Mouse (Mus musculus): ENCODE measurements around the gene Eef1akmt2. TPM values are rescaled to one million over a fixed set of nuclear protein-coding genes. Genes with fewer than 3 reads are reported as not detected.
A peak's percentile ranks its signal among the peaks of the same experiment; 100 is the strongest.

The Eef1akmt2 gene
- polyA plus RNA-seq, 1 experiment from 2014 or later = 39.0 TPM

- DNase-seq (ENCODE audit: low spot score) (no peak), ATAC-seq (ENCODE audit: low FRiP score, low TSS enrichment) (0 out of 2 replicates have a peak, but pooled peaks have one; percentile 12)
- Histone ChIP-seq H3K27ac (replicated peaks) (0 out of 2 replicates have a peak overlapping the region, but pooled peaks have one; percentile 30), H3K4me2 (replicated peaks; ENCODE audit: low read depth) (no peak overlapping the region), H3K4me1 (replicated peaks; ENCODE audit: control insufficient read depth, insufficient read depth) (no peaks in the 10 kb centered on the region), H3K9me3 (ENCODE audit: control insufficient read depth, low read length) (no peaks in the 10 kb centered on the region), H3K36me3 (ENCODE audit: control insufficient read depth, insufficient read depth, low read length) (no peaks in the 10 kb centered on the region), H3K4me3 (ENCODE audit: low read depth, low read length) (no peak overlapping the region), H3K9ac (ENCODE audit: low read length) (no peak overlapping the region), H3K27me3 (ENCODE audit: control insufficient read depth, insufficient read depth, low read length) (no peaks in the 10 kb centered on the region)
- WGBS = 60% methylated on average over 7 of the region's 7 CpGs
- TF ChIP-seq CTCF (IDR thresholded peaks at IDR 0.05; ENCODE audit: low read depth) (no peak), EP300 (optimal IDR thresholded peaks at IDR 0.05) (no peak)
Observed at GRCm38 (mm10) chr7:132894841-132895555, 42.5 kb upstream of the Eef1akmt2 start.

- WGBS = 87% methylated on average over 1 of the region's 1 CpGs
- H3K9ac ChIP-seq (ENCODE audit: low read length) = no peak overlapping the region
- H3K36me3 ChIP-seq (ENCODE audit: control insufficient read depth, insufficient read depth, low read length) = no peaks in the 10 kb centered on the region
- no peak overlapping the region for H3K27ac ChIP-seq (replicated peaks)
- TF ChIP-seq CTCF (IDR thresholded peaks at IDR 0.05; ENCODE audit: low read depth) (no peak), EP300 (optimal IDR thresholded peaks at IDR 0.05) (no peak)
- H3K4me1 ChIP-seq (replicated peaks; ENCODE audit: control insufficient read depth, insufficient read depth) = no peaks in the 10 kb centered on the region
- no peaks in the 10 kb centered on the region for H3K27me3 ChIP-seq (ENCODE audit: control insufficient read depth, insufficient read depth, low read length)
- no peak overlapping the region for H3K4me2 ChIP-seq (replicated peaks; ENCODE audit: low read depth)
- H3K4me3 ChIP-seq (ENCODE audit: low read depth, low read length) = no peak overlapping the region
- ATAC-seq (ENCODE audit: low FRiP score, low TSS enrichment) (no peak), DNase-seq (ENCODE audit: low spot score) (no peak)
- H3K9me3 ChIP-seq (ENCODE audit: control insufficient read depth, low read length) = no peaks in the 10 kb centered on the region
Observed at GRCm38 (mm10) chr7:132893336-132893735, 40.9 kb upstream of the Eef1akmt2 start.

GRCm38 (mm10) chr7:132892806-132893205 is 40.3 kb upstream of the Eef1akmt2 start:
- 64% methylated on average over 7 of the region's 7 CpGs for WGBS
- Histone ChIP-seq H3K27me3 (ENCODE audit: control insufficient read depth, insufficient read depth, low read length) (no peaks in the 10 kb centered on the region), H3K4me1 (replicated peaks; ENCODE audit: control insufficient read depth, insufficient read depth) (no peaks in the 10 kb centered on the region), H3K9ac (ENCODE audit: low read length) (no peak overlapping the region), H3K36me3 (ENCODE audit: control insufficient read depth, insufficient read depth, low read length) (no peaks in the 10 kb centered on the region), H3K9me3 (ENCODE audit: control insufficient read depth, low read length) (no peaks in the 10 kb centered on the region), H3K27ac (replicated peaks) (no peak overlapping the region), H3K4me3 (ENCODE audit: low read depth, low read length) (no peak overlapping the region), H3K4me2 (replicated peaks; ENCODE audit: low read depth) (no peak overlapping the region)
- DNase-seq (ENCODE audit: low spot score) (no peak), ATAC-seq (ENCODE audit: low FRiP score, low TSS enrichment) (no peak)
- TF ChIP-seq CTCF (IDR thresholded peaks at IDR 0.05; ENCODE audit: low read depth) (no peak), EP300 (optimal IDR thresholded peaks at IDR 0.05) (no peak)

- Histone ChIP-seq H3K27ac (replicated peaks) (no peak overlapping the region), H3K4me1 (replicated peaks; ENCODE audit: control insufficient read depth, insufficient read depth) (no peaks in the 10 kb centered on the region), H3K9ac (ENCODE audit: low read length) (no peak overlapping the region), H3K9me3 (ENCODE audit: control insufficient read depth, low read length) (no peaks in the 10 kb centered on the region), H3K4me2 (replicated peaks; ENCODE audit: low read depth) (no peak overlapping the region), H3K4me3 (ENCODE audit: low read depth, low read length) (no peak overlapping the region), H3K27me3 (ENCODE audit: control insufficient read depth, insufficient read depth, low read length) (no peaks in the 10 kb centered on the region), H3K36me3 (ENCODE audit: control insufficient read depth, insufficient read depth, low read length) (no peaks in the 10 kb centered on the region)
- ATAC-seq (ENCODE audit: low FRiP score, low TSS enrichment) (0 out of 2 replicates have a peak, but pooled peaks have one; percentile 28), DNase-seq (ENCODE audit: low spot score) (no peak)
- no peak for TF ChIP-seq CTCF (IDR thresholded peaks at IDR 0.05; ENCODE audit: low read depth)
- TF ChIP-seq EP300 (optimal IDR thresholded peaks at IDR 0.05) = no peak
- WGBS = 65% methylated on average over 4 of the region's 4 CpGs
Observed at GRCm38 (mm10) chr7:132892311-132892661, 39.8 kb upstream of the Eef1akmt2 start.

- Histone ChIP-seq H3K27ac (replicated peaks) (no peak overlapping the region), H3K4me1 (replicated peaks; ENCODE audit: control insufficient read depth, insufficient read depth) (no peaks in the 10 kb centered on the region), H3K4me3 (ENCODE audit: low read depth, low read length) (no peak overlapping the region), H3K36me3 (ENCODE audit: control insufficient read depth, insufficient read depth, low read length) (no peaks in the 10 kb centered on the region), H3K9me3 (ENCODE audit: control insufficient read depth, low read length) (no peaks in the 10 kb centered on the region), H3K27me3 (ENCODE audit: control insufficient read depth, insufficient read depth, low read length) (no peaks in the 10 kb centered on the region), H3K9ac (ENCODE audit: low read length) (no peak overlapping the region), H3K4me2 (replicated peaks; ENCODE audit: low read depth) (no peak overlapping the region)
- DNase-seq (ENCODE audit: low spot score) = no peak
- WGBS = 76% methylated on average over 5 of the region's 5 CpGs
- TF ChIP-seq EP300 (optimal IDR thresholded peaks at IDR 0.05) (no peak), CTCF (IDR thresholded peaks at IDR 0.05; ENCODE audit: low read depth) (no peak)
- no peak for ATAC-seq (ENCODE audit: low FRiP score, low TSS enrichment)
Observed at GRCm38 (mm10) chr7:132891561-132892310, 39.3 kb upstream of the Eef1akmt2 start.

GRCm38 (mm10) chr7:132890201-132890600 is 37.7 kb upstream of the Eef1akmt2 start:
- Histone ChIP-seq H3K4me3 (ENCODE audit: low read depth, low read length) (no peak overlapping the region), H3K9ac (ENCODE audit: low read length) (no peak overlapping the region), H3K27ac (replicated peaks) (no peak overlapping the region), H3K4me2 (replicated peaks; ENCODE audit: low read depth) (no peak overlapping the region), H3K27me3 (ENCODE audit: control insufficient read depth, insufficient read depth, low read length) (no peaks in the 10 kb centered on the region), H3K36me3 (ENCODE audit: control insufficient read depth, insufficient read depth, low read length) (no peaks in the 10 kb centered on the region; the same call in 1 of the 2 replicates), H3K9me3 (ENCODE audit: control insufficient read depth, low read length) (no peaks in the 10 kb centered on the region), H3K4me1 (replicated peaks; ENCODE audit: control insufficient read depth, insufficient read depth) (no peaks in the 10 kb centered on the region)
- DNase-seq (ENCODE audit: low spot score) = no peak
- no peak for ATAC-seq (ENCODE audit: low FRiP score, low TSS enrichment)
- 85% methylated on average over 5 of the region's 5 CpGs for WGBS
- TF ChIP-seq CTCF (IDR thresholded peaks at IDR 0.05; ENCODE audit: low read depth) (no peak), EP300 (optimal IDR thresholded peaks at IDR 0.05) (no peak)

All from stomach, postnatal 0 days (tissue).